Mouse (Mus musculus): ENCODE results near the gene Elovl5.
A peak's percentile ranks its signal among the peaks of the same experiment; 100 is the strongest.

GRCm38 (mm10) chr9:78013813-78014212 lies 96.6 kb downstream of the Elovl5 start:
- TF ChIP-seq CTCF (IDR thresholded peaks at IDR 0.05; ENCODE audit: low read depth) (peak; percentile 39), EP300 (IDR thresholded peaks at IDR 0.05; ENCODE audit: low read depth) (no peak)
